Mouse (Mus musculus): ENCODE measurements around the gene Cars. TPM values are rescaled to one million over a fixed set of nuclear protein-coding genes. Genes with fewer than 3 reads are reported as not detected.
A peak's percentile ranks its signal among the peaks of the same experiment; 100 is the strongest.

Gene Cars
- polyA plus RNA-seq, 2 experiments, result 35.7 to 41.4 TPM

DNA sequence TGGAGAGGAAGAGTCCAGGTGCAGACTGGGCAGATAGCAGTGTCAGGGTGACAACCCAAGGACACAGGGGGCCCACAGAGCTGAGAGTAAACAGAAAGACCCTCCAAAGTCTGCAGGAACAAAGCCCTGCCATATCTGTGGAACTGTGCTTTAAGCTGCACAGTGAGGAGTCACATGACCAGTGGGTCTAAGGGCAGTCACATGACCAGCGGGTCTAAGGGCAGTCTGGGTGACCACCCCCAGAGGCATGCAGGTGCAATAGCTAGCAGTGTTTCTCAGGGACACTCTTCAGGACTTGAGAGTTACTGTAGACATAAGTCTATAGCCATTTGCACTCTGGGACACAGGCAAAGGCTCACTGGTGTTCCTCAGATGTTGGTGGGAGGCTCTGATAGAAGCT is 90.3 kb downstream of the Cars start:
- Histone ChIP-seq H3K4me2 (ENCODE audit: low read depth) (no peak overlapping the region), H3K27me3 (ENCODE audit: control insufficient read depth, insufficient read depth, low read length) (peaks cover 4% of the 10 kb centered on the region; the same call in 1 of the 2 replicates), H3K4me1 (replicated peaks; ENCODE audit: control insufficient read depth in 2 of 2, insufficient read depth in 2 of 2, low read length in 1 of 2) (no peaks in the 10 kb centered on the region), H3K27ac (no peak overlapping the region), H3K9me3 (ENCODE audit: control insufficient read depth, low read length) (no peaks in the 10 kb centered on the region), H3K4me3 (ENCODE audit: insufficient read depth in 1 of 2, low read depth in 2 of 2, low read length in 2 of 2) (no peak overlapping the region), H3K9ac (replicated peaks) (no peak overlapping the region), H3K36me3 (replicated peaks; ENCODE audit: control insufficient read depth, insufficient read depth, low read depth) (peaks cover 14% of the 10 kb centered on the region)
- 53% methylated on average over 1 of the region's 1 CpGs for WGBS (ENCODE audit: insufficient replicate concordance)
- ATAC-seq (ENCODE audit: insufficient read depth) (no peak), DNase-seq (ENCODE audit: low read depth in 3 of 3, low spot score in 3 of 3) (no peak)
- TF ChIP-seq CTCF (IDR thresholded peaks at IDR 0.05; ENCODE audit: low read depth) (no peak), EP300 (IDR thresholded peaks at IDR 0.05; ENCODE audit: low read depth) (no peak)

Small RNAs within 50 kb of the gene (microRNA-seq; reads per million reads assigned to microRNA genes)
- gene Mir7064, result 5.9 reads per million, percentile 10 among the genes with 10 or more reads in this experiment

Other genes with a start within 250 kb of the Cars start
- gene Cdkn1c, start 139.0 kb downstream of the Cars start, polyA plus RNA-seq (2012; rRNA removed), result 48.5 and 71.0 TPM in 2 replicates
- gene Cdkn1c, start 139.0 kb downstream of the Cars start, polyA plus RNA-seq (2014; fragmentation: Nextera tagmentation; extraction: Ambion mirVana), result 161 and 167 TPM in 2 replicates
- gene Slc22a18, start 126.4 kb downstream of the Cars start, polyA plus RNA-seq (2012; rRNA removed), result 7.2 and 13.2 TPM in 2 replicates
- gene Slc22a18, start 126.4 kb downstream of the Cars start, polyA plus RNA-seq (2014; fragmentation: Nextera tagmentation; extraction: Ambion mirVana), result 9.4 and 9.8 TPM in 2 replicates
- gene Phlda2, start 96.9 kb downstream of the Cars start, polyA plus RNA-seq (2012; rRNA removed), result 18.2 and 31.2 TPM in 2 replicates
- gene Phlda2, start 96.9 kb downstream of the Cars start, polyA plus RNA-seq (2014; fragmentation: Nextera tagmentation; extraction: Ambion mirVana), result 19.3 and 23.2 TPM in 2 replicates
- 41.3 and 54.3 TPM in 2 replicates for gene Nap1l4, start 51.0 kb downstream of the Cars start, polyA plus RNA-seq (2012; rRNA removed)
- 33.7 and 39.4 TPM in 2 replicates for gene Nap1l4, start 51.0 kb downstream of the Cars start, polyA plus RNA-seq (2014; fragmentation: Nextera tagmentation; extraction: Ambion mirVana)
- gene Tnfrsf26, start 28.6 kb upstream of the Cars start, polyA plus RNA-seq (2012; rRNA removed), result 0.27 and 0.29 TPM in 2 replicates
- 0.52 and 0.65 TPM in 2 replicates for gene Tnfrsf26, start 28.6 kb upstream of the Cars start, polyA plus RNA-seq (2014; fragmentation: Nextera tagmentation; extraction: Ambion mirVana)
- 0.69 and 0.71 TPM in 2 replicates for gene Tnfrsf22, start 49.6 kb upstream of the Cars start, polyA plus RNA-seq (2012; rRNA removed)
- gene Tnfrsf22, start 49.6 kb upstream of the Cars start, polyA plus RNA-seq (2014; fragmentation: Nextera tagmentation; extraction: Ambion mirVana), result 0.99 and 1.2 TPM in 2 replicates
- gene Tnfrsf23, start 85.8 kb upstream of the Cars start, polyA plus RNA-seq (2012; rRNA removed), result 0.22 and 0.23 TPM in 2 replicates
- gene Tnfrsf23, start 85.8 kb upstream of the Cars start, polyA plus RNA-seq (2014; fragmentation: Nextera tagmentation; extraction: Ambion mirVana), result 0.35 and 0.44 TPM in 2 replicates
- 1.5 and 1.6 TPM in 2 replicates for gene Osbpl5, start 156.9 kb upstream of the Cars start, polyA plus RNA-seq (2012; rRNA removed)
- 1.3 and 1.9 TPM in 2 replicates for gene Osbpl5, start 156.9 kb upstream of the Cars start, polyA plus RNA-seq (2014; fragmentation: Nextera tagmentation; extraction: Ambion mirVana)
- gene Mrgprg, start 166.9 kb upstream of the Cars start, polyA plus RNA-seq (2012; rRNA removed), result not detected in 2 replicates
- gene Mrgprg, start 166.9 kb upstream of the Cars start, polyA plus RNA-seq (2014; fragmentation: Nextera tagmentation; extraction: Ambion mirVana), result not detected in 2 replicates
- gene Mrgpre, start 184.4 kb upstream of the Cars start, polyA plus RNA-seq (2012; rRNA removed), result 0.28 and 0.37 TPM in 2 replicates
- gene Mrgpre, start 184.4 kb upstream of the Cars start, polyA plus RNA-seq (2014; fragmentation: Nextera tagmentation; extraction: Ambion mirVana), result 0.19 and 0.23 TPM in 2 replicates
- gene Nadsyn1, start 222.8 kb upstream of the Cars start, polyA plus RNA-seq (2012; rRNA removed), result 7.6 and 7.7 TPM in 2 replicates
- gene Nadsyn1, start 222.8 kb upstream of the Cars start, polyA plus RNA-seq (2014; fragmentation: Nextera tagmentation; extraction: Ambion mirVana), result 6.0 and 7.1 TPM in 2 replicates
- 58.8 and 61.2 TPM in 2 replicates for gene Dhcr7, start 223.1 kb upstream of the Cars start, polyA plus RNA-seq (2012; rRNA removed)
- 57.0 and 61.4 TPM in 2 replicates for gene Dhcr7, start 223.1 kb upstream of the Cars start, polyA plus RNA-seq (2014; fragmentation: Nextera tagmentation; extraction: Ambion mirVana)

Data from liver, embryonic 14.5 days (tissue).